Mouse (Mus musculus) spleen, adult 2 months (tissue): ENCODE data around the gene Gng2.

ENCODE experiments used
- CTCF ChIP-seq: fragments of 200-500 bp; IDR thresholded peaks from 2 replicates; pipeline ENCODE4 v1.5.1; 2011; ENCODE audit warnings: mild to moderate bottlenecking, inconsistent platforms; ENCODE audit not compliant: insufficient read depth, insufficient read length, insufficient replicate concordance; ENCODE audit errors: extremely low read depth
- POLR2A ChIP-seq: fragments of 200-500 bp; IDR thresholded peaks from 2 replicates; pipeline ENCODE4 v1.6.1; 2011; ENCODE audit warnings: low read depth, low read length, inconsistent platforms

DNA sequence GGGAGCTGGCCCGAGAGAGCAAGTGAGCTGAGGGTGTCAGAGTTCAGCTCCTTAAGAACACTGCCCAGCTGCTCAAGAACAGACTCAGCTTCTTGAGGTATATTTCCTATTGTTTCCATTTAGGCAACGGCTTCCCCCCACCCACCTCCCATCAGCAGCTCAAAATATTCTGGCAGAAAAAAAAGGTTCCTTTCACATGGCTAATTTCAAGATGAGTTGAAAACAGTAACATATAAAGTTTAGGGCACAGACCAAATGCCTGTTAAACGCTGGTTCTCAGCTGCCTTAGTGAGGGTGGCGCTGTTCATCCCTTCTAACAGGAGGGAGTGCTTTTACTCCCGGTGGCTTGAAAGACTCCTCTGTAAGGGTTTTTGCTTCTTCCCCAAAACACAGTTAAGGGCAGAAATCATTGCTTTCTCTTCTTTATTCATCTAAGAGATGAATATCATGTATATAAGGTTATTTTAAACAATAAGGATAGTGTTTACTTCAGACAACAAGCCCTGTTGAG is 8.4 kb downstream of the Gng2 start:
- peak; percentile 4; the same call in 1 of the 2 replicates for TF ChIP-seq CTCF
- no peak for TF ChIP-seq POLR2A
